Mouse (Mus musculus) ES-Bruce4 (cell line): ENCODE results near the gene 4930469K13Rik.

Experiments used
- CTCF ChIP-seq: IDR thresholded peaks from one replicate; pipeline ENCODE4 v1.8.1; 2011; ENCODE audit warnings: low read depth, low read length
- EP300 ChIP-seq: IDR thresholded peaks from 2 replicates; pipeline ENCODE4 v1.6.1; 2011; ENCODE audit warnings: low read depth, low read length; ENCODE audit not compliant: insufficient read depth
- POLR2A ChIP-seq: IDR thresholded peaks from one replicate; pipeline ENCODE4 v1.8.1; 2011; ENCODE audit warnings: low read length; ENCODE audit not compliant: insufficient read depth

GRCm38 (mm10) chr11:34042808-34043207, 55.5 kb downstream of the 4930469K13Rik start:
- no peak for TF ChIP-seq POLR2A
- no peak for TF ChIP-seq EP300
- TF ChIP-seq CTCF: no peak
